Mouse (Mus musculus) frontal cortex, postnatal 14 days (tissue): Measurements from ENCODE around the gene Prame.
"Not testable (repeated sequence)": the region's sequence is repeated elsewhere in the genome, so short reads cannot be mapped to it uniquely, and the experiment has no call there.

Source experiments
- DNase-seq, 2 experiments: peaks; one replicate each; pipeline ENCODE4 v3.0.0; 2022; ENCODE audit warnings: low spot score in 2 of 2

Prame gene

DNA sequence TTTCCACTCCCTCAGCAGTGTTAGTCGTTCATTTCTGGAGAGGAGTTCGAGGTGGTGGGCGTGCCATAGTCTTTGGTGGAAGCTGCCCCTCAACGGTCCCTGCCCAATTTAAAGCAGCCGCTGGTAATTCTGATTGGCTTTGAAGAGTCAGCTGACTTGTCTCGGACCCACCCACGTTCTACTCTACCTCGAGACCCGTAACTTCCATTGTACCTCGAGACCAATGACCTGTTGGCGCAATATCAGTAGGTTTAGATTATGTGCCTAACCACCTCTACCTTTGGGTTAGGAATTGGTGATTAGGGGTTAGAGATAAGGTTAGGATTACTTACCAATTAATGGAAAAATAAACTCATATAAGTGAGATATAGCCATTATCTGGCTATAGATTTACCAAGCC lies at the start of gene Prame:
TSS of gene Prame (minus strand) at position 101 of the 400 bp plus-strand sequence.
- DNase-seq = no peak

GRCm38 (mm10) chrX:135652173-135652772 lies 24.8 kb upstream of the Prame start:
- DNase-seq = peak in 1 of 2 experiments; percentile 22

GRCm38 (mm10) chrX:135601298-135602029 lies 26.0 kb downstream of the Prame start:
- DNase-seq = peak; percentile 8 to 14

- no peak for DNase-seq
These were observed 28.8 kb downstream of the Prame start, which contains the start of gene Nxf7 for GRCm38 (mm10) chrX:135598677-135599076. Nxf7 (minus strand) TSS chrX:135598777.

- peak in 1 of 2 experiments; percentile 13 for DNase-seq
These were observed 29.4 kb downstream of the Prame start for GRCm38 (mm10) chrX:135598096-135598495.

DNA sequence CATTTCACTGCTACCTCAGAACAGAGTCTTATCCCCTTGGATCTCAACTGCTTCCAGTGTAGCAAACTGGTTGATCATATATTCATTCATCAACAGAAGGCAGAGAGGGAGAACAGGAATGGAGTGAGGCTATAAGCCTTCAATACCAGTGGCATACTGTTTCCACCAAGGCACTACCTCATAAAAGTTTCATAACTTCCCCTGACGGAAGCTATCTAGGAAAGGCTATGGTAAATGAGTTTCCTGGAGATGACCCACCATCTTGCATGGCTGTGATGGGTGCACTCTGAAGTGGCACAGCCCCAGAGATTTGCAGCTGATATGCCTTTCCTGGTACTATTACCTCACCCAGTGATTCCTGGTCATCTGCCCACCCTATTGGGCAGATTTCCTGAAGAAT lies 51.1 kb downstream of the Prame start:
- DNase-seq = no peak

- DNase-seq = not testable (repeated sequence)
These were observed 52.4 kb downstream of the Prame start for GRCm38 (mm10) chrX:135574958-135575628.

DNA sequence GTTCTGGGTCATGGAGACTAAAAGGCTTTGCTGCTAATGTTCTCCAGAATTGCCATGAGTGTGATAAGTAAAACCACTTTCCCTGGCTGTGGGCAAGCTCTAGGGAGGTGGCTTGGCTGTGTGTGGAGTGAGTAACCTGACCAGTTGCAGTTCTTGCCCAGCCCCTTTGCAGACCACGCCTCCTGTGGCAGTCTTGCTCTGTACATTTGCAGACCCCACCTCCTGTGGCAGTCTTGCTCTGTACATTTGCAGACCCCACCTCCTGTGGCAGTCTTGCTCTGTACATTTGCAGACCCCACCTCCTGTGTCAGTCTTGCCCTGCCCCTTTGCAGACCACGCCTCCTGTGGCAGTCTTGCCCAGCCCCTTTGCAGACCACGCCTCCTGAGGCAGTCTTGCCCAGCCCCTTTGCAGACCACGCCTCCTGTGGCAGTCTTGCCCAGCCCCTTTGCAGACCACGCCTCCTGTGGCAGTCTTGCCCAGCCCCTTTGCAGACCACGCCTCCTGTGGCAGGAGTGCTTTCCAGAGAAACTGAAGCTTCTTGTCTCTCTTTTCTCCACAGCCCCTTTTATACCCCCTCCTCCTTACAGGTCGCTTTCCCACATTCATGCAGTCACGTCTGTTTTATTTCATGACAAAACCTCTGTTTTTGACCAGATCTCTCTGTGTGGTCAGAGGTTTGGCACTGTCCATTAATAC lies 53.1 kb downstream of the Prame start:
- DNase-seq = not testable (repeated sequence)

DNA sequence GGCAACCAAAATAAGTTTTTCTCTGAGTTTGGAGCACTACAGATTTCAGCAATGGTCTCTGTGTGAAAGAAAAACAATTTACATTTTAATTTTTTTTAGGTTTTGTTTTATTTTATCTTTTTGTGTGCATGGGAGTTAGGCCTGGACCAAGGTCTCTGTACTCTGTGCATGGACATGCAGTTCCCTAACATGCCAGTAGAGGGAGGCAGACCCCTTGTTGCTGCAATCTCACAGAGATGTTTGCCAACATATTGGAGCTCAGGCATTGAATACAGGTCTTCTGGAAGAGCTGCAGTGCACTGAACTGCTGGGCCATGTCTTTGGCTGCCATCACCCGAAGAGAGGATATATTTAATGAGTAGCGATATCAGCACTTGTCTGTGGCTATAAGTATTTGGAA lies 58.0 kb downstream of the Prame start:
- DNase-seq = peak; percentile 32 to 44

DNA sequence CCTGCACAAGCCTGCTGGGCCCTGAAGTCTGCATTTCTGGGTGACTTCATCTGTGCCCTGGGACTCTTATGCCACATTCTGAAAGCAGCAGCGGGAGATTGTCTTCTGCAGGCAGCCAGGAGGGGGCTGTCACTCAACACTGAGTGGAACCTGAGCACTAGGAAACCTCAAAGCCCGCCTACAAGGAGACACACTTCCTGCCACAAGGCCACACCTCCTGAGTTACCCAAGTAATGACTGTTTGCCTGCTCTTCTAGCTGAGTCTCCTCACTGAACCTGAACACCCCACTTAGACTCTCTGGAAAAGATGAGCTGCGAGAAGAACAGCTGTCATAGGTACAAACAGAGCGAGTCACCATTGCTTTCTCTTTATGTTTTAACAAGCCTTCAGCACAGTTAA lies 62.6 kb downstream of the Prame start:
- not testable (repeated sequence) for DNase-seq
